Mouse (Mus musculus): ENCODE measurements around the gene Nav2.

- TF ChIP-seq CTCF (IDR thresholded peaks at IDR 0.05 in 2 of 3, conservative IDR thresholded peaks at IDR 0.05 in 1 of 3; ENCODE audit: control insufficient read depth in 1 of 3, insufficient read depth in 1 of 3, low read depth in 2 of 3, low read length in 3 of 3, poor library complexity in 1 of 3, severe bottlenecking in 1 of 3), result no peak
- TF ChIP-seq EP300 (IDR thresholded peaks at IDR 0.05; ENCODE audit: low read depth in 1 of 2, low read length in 2 of 2), result no peak
- TF ChIP-seq NELFE (IDR thresholded peaks at IDR 0.05; ENCODE audit: low read depth, low read length), result no peak
- no peak for TF ChIP-seq USF2 (IDR thresholded peaks at IDR 0.05; ENCODE audit: borderline replicate concordance in 1 of 2, insufficient read depth in 1 of 2, low read depth in 1 of 2, low read length in 2 of 2)
- no peak for TF ChIP-seq CHD1 (IDR thresholded peaks at IDR 0.05; ENCODE audit: low read depth, low read length)
- TF ChIP-seq MEF2A (IDR thresholded peaks at IDR 0.05; ENCODE audit: extremely low read depth, insufficient replicate concordance, low read depth, low read length, poor library complexity, severe bottlenecking), result no peak
- no peak for TF ChIP-seq POLR2AphosphoS2 (IDR thresholded peaks at IDR 0.05; ENCODE audit: low read length)
- TF ChIP-seq POLR2A (IDR thresholded peaks at IDR 0.05; ENCODE audit: control insufficient read depth in 1 of 2, insufficient read depth in 1 of 2, low read depth in 1 of 2, low read length in 2 of 2, poor library complexity in 1 of 2), result no peak
- TF ChIP-seq RCOR1 (IDR thresholded peaks at IDR 0.05; ENCODE audit: low read depth, low read length), result no peak
- no peak for TF ChIP-seq ZC3H11A (IDR thresholded peaks at IDR 0.05; ENCODE audit: low read depth, low read length)
- no peak for TF ChIP-seq BHLHE40 (IDR thresholded peaks at IDR 0.05; ENCODE audit: borderline replicate concordance, low read depth, low read length)
- no peak for TF ChIP-seq MYB (IDR thresholded peaks at IDR 0.05; ENCODE audit: low read depth, low read length)
- no peak for TF ChIP-seq ZMIZ1 (IDR thresholded peaks at IDR 0.05; ENCODE audit: low read depth, low read length)
Observed at GRCm38 (mm10) chr7:49421261-49421660, 512.7 kb downstream of the Nav2 start.

All from MEL (cell line).